Mouse (Mus musculus): ENCODE results near the gene Map1lc3b.
A peak's percentile ranks its signal among the peaks of the same experiment; 100 is the strongest.

DNA sequence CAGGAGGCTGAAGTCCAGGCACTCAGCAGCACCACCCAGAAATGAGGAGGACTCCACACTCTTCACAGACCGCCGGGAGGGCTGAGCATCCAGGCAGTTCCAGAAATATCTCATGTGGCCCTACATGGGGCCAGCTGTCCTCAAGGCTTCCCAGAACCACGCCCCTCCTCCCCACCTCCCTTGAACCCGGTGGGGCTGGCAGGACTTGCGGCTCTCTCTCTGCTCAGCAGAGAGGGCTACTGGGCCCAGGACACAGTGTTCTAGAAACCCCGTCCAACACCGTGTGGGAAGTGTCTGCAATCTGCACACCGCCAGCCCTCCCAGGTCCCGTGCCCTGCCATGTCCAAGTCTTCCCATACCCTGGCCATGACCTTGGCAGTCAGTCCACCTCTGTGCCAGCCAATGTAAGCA, 27.2 kb upstream of the Map1lc3b start:
- TF ChIP-seq POLR2A (IDR thresholded peaks at IDR 0.05; ENCODE audit: insufficient read length, low read depth) (no peak), POLR2AphosphoS2 (IDR thresholded peaks at IDR 0.05; ENCODE audit: insufficient read length, low read depth) (no peak), E2F4 (IDR thresholded peaks at IDR 0.05; ENCODE audit: insufficient read depth) (no peak), MYOG (IDR thresholded peaks at IDR 0.05; ENCODE audit: control insufficient read depth in 1 of 3, insufficient read depth in 1 of 3, insufficient read length in 2 of 3, low read depth in 2 of 3) (peak in 2 of 3 experiments; percentile 58 to 74), MAX (IDR thresholded peaks at IDR 0.05; ENCODE audit: low read depth) (no peak), SRF (IDR thresholded peaks at IDR 0.05; ENCODE audit: control insufficient read depth, insufficient read length, low read depth) (peak; percentile 18), REST (IDR thresholded peaks at IDR 0.05; ENCODE audit: insufficient read depth, insufficient read length) (no peak)
